Mouse (Mus musculus): ENCODE results near the gene Esyt2. TPM values are rescaled to one million over a fixed set of nuclear protein-coding genes. Genes with fewer than 3 reads are reported as not detected.
A peak's percentile ranks its signal among the peaks of the same experiment; 100 is the strongest.

The Esyt2 gene
- 8.3 and 9.8 TPM in 2 replicates for polyA plus RNA-seq (2015; fragmentation: Nextera tagmentation; extraction: Ambion mirVana)

GRCm38 (mm10) chr12:116280653-116281364, at the start of gene Esyt2:
Esyt2 (plus strand) TSS chr12:116281196.
- H3K4me3 ChIP-seq (replicated peaks) = peak within 1 kb of the TSS; percentile 99
- WGBS (ENCODE audit: insufficient replicate concordance) = under 1% methylated on average over 68 of the region's 68 CpGs
- no peaks in the 10 kb centered on the region for H3K9me3 ChIP-seq (replicated peaks)
- DNase-seq (peak; percentile 98), ATAC-seq (ENCODE audit: low read depth) (peak; percentile 90)
- H3K27me3 ChIP-seq = no peaks in the 10 kb centered on the region
- H3K9ac ChIP-seq = peak within 1 kb of the TSS; percentile 99
- H3K27ac ChIP-seq = peak within 1 kb of the TSS; percentile 98
- no peaks in the 10 kb centered on the region for H3K36me3 ChIP-seq
- H3K4me2 ChIP-seq = peak within 1 kb of the TSS; percentile 93
- H3K4me1 ChIP-seq (replicated peaks) = peaks cover 67% of the 10 kb centered on the region

- Histone ChIP-seq H3K4me2 (no peak overlapping the region), H3K4me3 (replicated peaks) (no peak overlapping the region), H3K27ac (no peak overlapping the region), H3K27me3 (no peaks in the 10 kb centered on the region), H3K36me3 (0 out of 2 replicates have a peak, but pooled peaks cover 2% of the 10 kb centered on the region), H3K9ac (no peak overlapping the region), H3K9me3 (replicated peaks) (no peaks in the 10 kb centered on the region), H3K4me1 (replicated peaks) (no peaks in the 10 kb centered on the region)
- 75% methylated on average over 12 of the region's 12 CpGs for WGBS (ENCODE audit: insufficient replicate concordance)
- ATAC-seq (ENCODE audit: low read depth) = no peak
- no peak for DNase-seq
These were observed 49.4 kb upstream of the Esyt2 start for GRCm38 (mm10) chr12:116231612-116232011.

- 86% methylated on average over 1 of the region's 1 CpGs for WGBS (ENCODE audit: insufficient replicate concordance)
These were observed 48.9 kb upstream of the Esyt2 start for GRCm38 (mm10) chr12:116232061-116232460.

GRCm38 (mm10) chr12:116235356-116235755, 45.6 kb upstream of the Esyt2 start:
- Histone ChIP-seq H3K9ac (no peak overlapping the region), H3K4me2 (no peak overlapping the region), H3K27ac (no peak overlapping the region), H3K4me3 (replicated peaks) (no peak overlapping the region), H3K9me3 (replicated peaks) (no peaks in the 10 kb centered on the region), H3K36me3 (no peaks in the 10 kb centered on the region), H3K4me1 (replicated peaks) (no peaks in the 10 kb centered on the region), H3K27me3 (no peaks in the 10 kb centered on the region)
- no peak for ATAC-seq (ENCODE audit: low read depth)
- no peak for DNase-seq
- 62% methylated on average over 4 of the region's 4 CpGs for WGBS (ENCODE audit: insufficient replicate concordance)

More at GRCm38 (mm10) chr12:116232061-116232460, 48.9 kb upstream of the Esyt2 start:
- H3K27me3 ChIP-seq = no peaks in the 10 kb centered on the region
- H3K36me3 ChIP-seq = no peaks in the 10 kb centered on the region
- no peak for DNase-seq
- no peak overlapping the region for H3K4me3 ChIP-seq (replicated peaks)
- H3K9ac ChIP-seq = no peak overlapping the region
- no peak overlapping the region for H3K4me2 ChIP-seq
- no peaks in the 10 kb centered on the region for H3K4me1 ChIP-seq (replicated peaks)
- ATAC-seq (ENCODE audit: low read depth) = no peak
- H3K9me3 ChIP-seq (replicated peaks) = no peaks in the 10 kb centered on the region
- H3K27ac ChIP-seq = no peak overlapping the region

- no peaks in the 10 kb centered on the region for H3K27me3 ChIP-seq
These were observed 44.3 kb upstream of the Esyt2 start for GRCm38 (mm10) chr12:116236658-116237057.

GRCm38 (mm10) chr12:116238370-116238769, 42.6 kb upstream of the Esyt2 start:
- no peak overlapping the region for H3K9ac ChIP-seq
- no peak overlapping the region for H3K4me3 ChIP-seq (replicated peaks)
- ATAC-seq (ENCODE audit: low read depth) (no peak), DNase-seq (no peak)
- H3K36me3 ChIP-seq = no peaks in the 10 kb centered on the region
- H3K4me1 ChIP-seq (replicated peaks) = no peaks in the 10 kb centered on the region
- no peak overlapping the region for H3K4me2 ChIP-seq
- H3K27me3 ChIP-seq = no peaks in the 10 kb centered on the region
- H3K27ac ChIP-seq = no peak overlapping the region
- no peaks in the 10 kb centered on the region for H3K9me3 ChIP-seq (replicated peaks)

More at GRCm38 (mm10) chr12:116236658-116237057, 44.3 kb upstream of the Esyt2 start:
- Histone ChIP-seq H3K9ac (no peak overlapping the region), H3K4me3 (replicated peaks) (no peak overlapping the region), H3K9me3 (replicated peaks) (no peaks in the 10 kb centered on the region), H3K27ac (no peak overlapping the region), H3K4me2 (no peak overlapping the region), H3K36me3 (no peaks in the 10 kb centered on the region), H3K4me1 (replicated peaks) (no peaks in the 10 kb centered on the region)
- ATAC-seq (ENCODE audit: low read depth) (no peak), DNase-seq (no peak)
- WGBS (ENCODE audit: insufficient replicate concordance) = 55% methylated on average over 3 of the region's 3 CpGs

GRCm38 (mm10) chr12:116238803-116239202, 42.2 kb upstream of the Esyt2 start:
- H3K4me3 ChIP-seq (replicated peaks) = no peak overlapping the region
- DNase-seq (no peak), ATAC-seq (ENCODE audit: low read depth) (no peak)
- H3K36me3 ChIP-seq = no peaks in the 10 kb centered on the region
- H3K27me3 ChIP-seq = no peaks in the 10 kb centered on the region
- no peaks in the 10 kb centered on the region for H3K9me3 ChIP-seq (replicated peaks)
- no peak overlapping the region for H3K27ac ChIP-seq
- no peaks in the 10 kb centered on the region for H3K4me1 ChIP-seq (replicated peaks)
- 65% methylated on average over 3 of the region's 3 CpGs for WGBS (ENCODE audit: insufficient replicate concordance)
- H3K9ac ChIP-seq = no peak overlapping the region
- H3K4me2 ChIP-seq = no peak overlapping the region

GRCm38 (mm10) chr12:116244601-116245000, 36.4 kb upstream of the Esyt2 start:
- WGBS (ENCODE audit: insufficient replicate concordance) = 55% methylated on average over 1 of the region's 1 CpGs
- H3K4me3 ChIP-seq (replicated peaks) = no peak overlapping the region

GRCm38 (mm10) chr12:116254652-116255051, 26.3 kb upstream of the Esyt2 start:
- no peak overlapping the region for H3K4me3 ChIP-seq (replicated peaks)
- WGBS (ENCODE audit: insufficient replicate concordance) = 19% methylated on average over 8 of the region's 8 CpGs
- H3K27ac ChIP-seq = no peak overlapping the region
- DNase-seq = no peak
- H3K4me1 ChIP-seq (replicated peaks) = peaks cover 19% of the 10 kb centered on the region
- no peak overlapping the region for H3K4me2 ChIP-seq
- peak; percentile 44; the same call in 1 of the 2 replicates for ATAC-seq (ENCODE audit: low read depth)
- H3K27me3 ChIP-seq = no peaks in the 10 kb centered on the region
- H3K9me3 ChIP-seq (replicated peaks) = no peaks in the 10 kb centered on the region
- H3K36me3 ChIP-seq = peaks cover 2% of the 10 kb centered on the region; the same call in 1 of the 2 replicates
- no peak overlapping the region; the same call in 1 of the 2 replicates for H3K9ac ChIP-seq

More at GRCm38 (mm10) chr12:116244601-116245000, 36.4 kb upstream of the Esyt2 start:
- Histone ChIP-seq H3K27ac (no peak overlapping the region), H3K9ac (no peak overlapping the region), H3K27me3 (no peaks in the 10 kb centered on the region), H3K4me2 (no peak overlapping the region), H3K9me3 (replicated peaks) (no peaks in the 10 kb centered on the region), H3K4me1 (replicated peaks) (no peaks in the 10 kb centered on the region), H3K36me3 (no peaks in the 10 kb centered on the region)
- ATAC-seq (ENCODE audit: low read depth) (no peak), DNase-seq (no peak)

- no peaks in the 10 kb centered on the region for H3K9me3 ChIP-seq (replicated peaks)
- 54% methylated on average over 11 of the region's 11 CpGs for WGBS (ENCODE audit: insufficient replicate concordance)
- no peak overlapping the region for H3K4me2 ChIP-seq
- H3K27ac ChIP-seq = no peak overlapping the region
- no peak overlapping the region for H3K4me3 ChIP-seq (replicated peaks)
- peaks cover 2% of the 10 kb centered on the region; the same call in 1 of the 2 replicates for H3K36me3 ChIP-seq
- no peak overlapping the region for H3K9ac ChIP-seq
- DNase-seq (no peak), ATAC-seq (ENCODE audit: low read depth) (peak; percentile 73; the same call in 1 of the 2 replicates)
- no peaks in the 10 kb centered on the region for H3K27me3 ChIP-seq
- peaks cover 19% of the 10 kb centered on the region for H3K4me1 ChIP-seq (replicated peaks)
These were observed 25.4 kb upstream of the Esyt2 start for GRCm38 (mm10) chr12:116255636-116256035.

GRCm38 (mm10) chr12:116258321-116258720, 22.7 kb upstream of the Esyt2 start:
- Histone ChIP-seq H3K27ac (no peak overlapping the region), H3K4me3 (replicated peaks) (no peak overlapping the region), H3K36me3 (peaks cover 2% of the 10 kb centered on the region; the same call in 1 of the 2 replicates), H3K27me3 (no peaks in the 10 kb centered on the region), H3K9ac (no peak overlapping the region), H3K4me2 (no peak overlapping the region), H3K9me3 (replicated peaks) (no peaks in the 10 kb centered on the region), H3K4me1 (replicated peaks) (peaks cover 30% of the 10 kb centered on the region)
- WGBS (ENCODE audit: insufficient replicate concordance) = 68% methylated on average over 2 of the region's 2 CpGs
- DNase-seq (no peak), ATAC-seq (ENCODE audit: low read depth) (no peak)

Data from liver, embryonic 13.5 days (tissue).